32 mouse cellular contexts compared by ENCODE assay signal in genomic region chr19:10599648-10600047, GRCm38 (mm10). TPM values are rescaled to one million over a fixed set of nuclear protein-coding genes. Genes with fewer than 3 reads are reported as not detected.
"Had no signal": no experiment of that assay in that cellular context is flagged by ENCODE, and none has a peak within 500 bp of the region (broad histone marks: within the 10 kb centered on the region; RNA-seq: fewer than 3 reads in every experiment).

No protein-coding gene starts in this region.

- H3K4me2 ChIP-seq: limb, embryonic 12.5 days; limb, embryonic 13.5 days; limb, embryonic 15.5 days; liver, embryonic 12.5 days; liver, embryonic 15.5 days; lung, embryonic 14.5 days; lung, embryonic 15.5 days; midbrain, embryonic 11.5 days; midbrain, embryonic 12.5 days; midbrain, embryonic 13.5 days; neural tube, embryonic 12.5 days; neural tube, embryonic 13.5 days had no signal

- H3K27ac ChIP-seq: left cerebral cortex, adult 2 months; limb, embryonic 10.5 days; limb, embryonic 12.5 days; limb, embryonic 13.5 days; limb, embryonic 15.5 days; liver, embryonic 12.5 days; liver, embryonic 14.5 days; liver, embryonic 15.5 days; lung, embryonic 15.5 days; macrophage; midbrain, embryonic 10.5 days; midbrain, embryonic 12.5 days; midbrain, embryonic 13.5 days; neural tube, embryonic 12.5 days; neural tube, embryonic 13.5 days had no signal

- ATAC-seq: liver, embryonic 12.5 days; liver, postnatal 0 days; lung, postnatal 0 days; midbrain, embryonic 13.5 days; midbrain, embryonic 16.5 days had no signal

- H3K9me3 ChIP-seq: limb, embryonic 10.5 days; limb, embryonic 12.5 days; limb, embryonic 13.5 days; limb, embryonic 15.5 days; liver, embryonic 12.5 days; liver, embryonic 15.5 days; lung, embryonic 15.5 days; megakaryocyte, embryonic 14.5 days; midbrain, embryonic 10.5 days; midbrain, embryonic 12.5 days; midbrain, embryonic 13.5 days; neural tube, embryonic 12.5 days; neural tube, embryonic 13.5 days had no signal

- H3K4me3 ChIP-seq: left cerebral cortex, adult 2 months; limb, embryonic 10.5 days; limb, embryonic 12.5 days; limb, embryonic 13.5 days; limb, embryonic 15.5 days; liver, embryonic 12.5 days; liver, embryonic 15.5 days; lung, embryonic 15.5 days; megakaryocyte, embryonic 14.5 days; midbrain, embryonic 10.5 days; midbrain, embryonic 12.5 days; midbrain, embryonic 13.5 days; myocyte; neural tube, embryonic 12.5 days; neural tube, embryonic 13.5 days had no signal

- H3K27me3 ChIP-seq: limb, embryonic 12.5 days; limb, embryonic 13.5 days; limb, embryonic 15.5 days; liver, embryonic 12.5 days; liver, embryonic 15.5 days; lung, embryonic 15.5 days; megakaryocyte, embryonic 14.5 days; midbrain, embryonic 12.5 days; midbrain, embryonic 13.5 days; neural tube, embryonic 12.5 days; neural tube, embryonic 13.5 days had no signal

- DNase-seq: left cerebral cortex, postnatal 4 days; liver; liver, postnatal 0 days; lung, adult 18-20 months; lung, embryonic 14.5 days; lung, postnatal 10 days; lung, postnatal 14 days; lung, postnatal 36 days; lung, postnatal 4 days; midbrain, embryonic 14.5 days had no signal

- H3K9ac ChIP-seq: limb, embryonic 12.5 days; limb, embryonic 13.5 days; limb, embryonic 15.5 days; liver, embryonic 12.5 days; liver, embryonic 14.5 days; liver, embryonic 15.5 days; liver, postnatal 0 days; lung, embryonic 14.5 days; lung, embryonic 15.5 days; midbrain, embryonic 12.5 days; midbrain, embryonic 13.5 days; neural tube, embryonic 12.5 days; neural tube, embryonic 13.5 days had no signal

RNA-seq across cellular contexts. Expression of gene Vwce, which starts 34.4 kb away (rescaled TPM):
- total RNA-seq: megakaryocyte, adult 5-6 weeks; monocyte, adult 5-6 weeks had no signal
- polyA plus RNA-seq: lung, postnatal 0 days; macrophage had no signal
